Mouse (Mus musculus) retina, postnatal 7 days (tissue): ENCODE results near the gene Wtip.
"Not testable (repeated sequence)": the region's sequence is repeated elsewhere in the genome, so short reads cannot be mapped to it uniquely, and the experiment has no call there.

Experiments
- DNase-seq: peaks from one replicate; pipeline ENCODE4 v3.0.0-alpha.2; 2012; ENCODE audit warnings: low read depth, low spot score

Wtip gene

GRCm38 (mm10) chr7:34133117-34133762 is at the start of gene Wtip:
Gene Wtip (minus strand): TSS chr7:34133268.
- DNase-seq = peak; percentile 74

GRCm38 (mm10) chr7:34176241-34176640 is 43.2 kb upstream of the Wtip start:
- not testable (repeated sequence) for DNase-seq

- no peak for DNase-seq
Observed at GRCm38 (mm10) chr7:34172251-34172650, 39.2 kb upstream of the Wtip start.

GRCm38 (mm10) chr7:34169454-34169853 is 36.4 kb upstream of the Wtip start, which contains the start of gene Uba2:
Gene Uba2 (minus strand): TSS chr7:34169599.
- DNase-seq = no peak

- peak; percentile 80 for DNase-seq
Observed at GRCm38 (mm10) chr7:34168470-34169251, 35.6 kb upstream of the Wtip start.

GRCm38 (mm10) chr7:34167766-34168469 is 34.9 kb upstream of the Wtip start:
- no peak for DNase-seq

- DNase-seq = no peak
Observed at GRCm38 (mm10) chr7:34166850-34167249, 33.8 kb upstream of the Wtip start.

GRCm38 (mm10) chr7:34165999-34166398 is 32.9 kb upstream of the Wtip start:
- DNase-seq = no peak

- no peak for DNase-seq
Observed at GRCm38 (mm10) chr7:34164671-34165070, 31.6 kb upstream of the Wtip start.

- DNase-seq = no peak
Observed at GRCm38 (mm10) chr7:34159167-34159566, 26.1 kb upstream of the Wtip start.

GRCm38 (mm10) chr7:34157994-34158393 is 24.9 kb upstream of the Wtip start:
- DNase-seq = no peak

GRCm38 (mm10) chr7:34147193-34147592 is 14.1 kb upstream of the Wtip start:
- no peak for DNase-seq

GRCm38 (mm10) chr7:34141123-34141522 is 8.1 kb upstream of the Wtip start:
- DNase-seq = no peak

- no peak for DNase-seq
Observed at GRCm38 (mm10) chr7:34139493-34139892, 6.4 kb upstream of the Wtip start.

GRCm38 (mm10) chr7:34134336-34134735 is 1.3 kb upstream of the Wtip start:
- DNase-seq = no peak

GRCm38 (mm10) chr7:34132355-34133079 is 551 bp downstream of the Wtip start:
- no peak for DNase-seq

GRCm38 (mm10) chr7:34131959-34132354 is 1.1 kb downstream of the Wtip start:
- DNase-seq = no peak

GRCm38 (mm10) chr7:34131118-34131517 is 1.9 kb downstream of the Wtip start:
- DNase-seq = no peak

GRCm38 (mm10) chr7:34126291-34126690 is 6.8 kb downstream of the Wtip start:
- no peak for DNase-seq

- no peak for DNase-seq
Observed at GRCm38 (mm10) chr7:34125346-34125745, 7.7 kb downstream of the Wtip start.

GRCm38 (mm10) chr7:34122987-34123720 is 9.9 kb downstream of the Wtip start:
- DNase-seq = no peak
